Mouse (Mus musculus): ENCODE results near the gene Fdps.
A peak's percentile ranks its signal among the peaks of the same experiment; 100 is the strongest.

Gene Fdps

DNA sequence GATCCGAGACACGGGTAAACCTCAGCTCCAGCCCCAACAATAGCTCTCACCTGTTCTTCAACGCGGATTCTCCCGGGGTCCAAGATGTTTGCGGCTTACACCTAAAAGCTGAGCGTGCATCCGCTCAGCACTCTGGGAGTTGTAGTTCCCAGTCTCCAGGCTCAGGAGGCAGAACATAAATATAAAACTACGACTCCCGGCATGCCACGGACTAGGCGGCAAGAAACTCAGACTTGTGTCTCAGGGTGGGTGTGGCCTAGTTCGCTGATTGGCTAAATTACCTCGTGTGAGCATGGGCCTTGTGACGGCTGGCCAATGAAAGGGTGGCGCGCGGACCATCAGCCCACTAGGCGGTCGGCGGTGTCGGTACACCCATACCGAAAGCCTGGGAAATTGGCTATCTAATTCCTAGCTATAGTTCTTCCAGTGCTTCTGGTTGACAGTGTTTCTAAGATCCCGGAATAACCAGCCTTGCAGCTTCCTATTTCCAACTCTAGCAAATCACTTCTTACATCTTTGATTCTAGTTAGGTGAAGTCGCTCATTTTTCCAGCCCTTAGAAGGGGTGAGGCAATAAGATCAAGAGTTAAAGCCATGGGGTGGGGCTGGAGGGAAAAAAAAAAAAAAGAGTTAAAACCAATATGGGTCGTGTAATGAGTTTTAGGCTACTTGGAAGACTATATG lies at the start of gene Fdps:
Fdps (minus strand) TSS at position 148 of the 683 bp plus-strand sequence.
- peak; percentile 98 for DNase-seq (ENCODE audit: low read depth, low spot score)

DNA sequence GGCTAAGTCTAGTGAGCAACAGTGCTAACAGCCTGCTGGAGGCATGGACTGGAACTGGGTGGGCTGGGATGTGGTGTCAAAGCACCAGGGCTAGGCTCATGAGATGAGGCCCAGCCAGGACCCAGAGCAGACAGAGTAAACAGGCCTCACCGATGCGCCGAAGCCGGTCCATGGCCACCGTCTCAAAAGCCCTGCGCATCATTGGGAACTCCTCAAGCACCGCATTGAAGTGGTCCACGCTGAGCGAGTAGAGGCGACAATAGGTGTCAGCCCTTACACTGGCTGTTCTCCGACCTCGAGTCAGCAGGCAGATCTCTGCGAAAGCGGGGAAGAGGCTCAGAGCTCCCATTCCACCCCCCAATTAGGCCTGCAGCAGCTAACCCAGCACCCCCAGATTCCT lies 46.8 kb upstream of the Fdps start:
- DNase-seq (ENCODE audit: low read depth, low spot score) = no peak

DNA sequence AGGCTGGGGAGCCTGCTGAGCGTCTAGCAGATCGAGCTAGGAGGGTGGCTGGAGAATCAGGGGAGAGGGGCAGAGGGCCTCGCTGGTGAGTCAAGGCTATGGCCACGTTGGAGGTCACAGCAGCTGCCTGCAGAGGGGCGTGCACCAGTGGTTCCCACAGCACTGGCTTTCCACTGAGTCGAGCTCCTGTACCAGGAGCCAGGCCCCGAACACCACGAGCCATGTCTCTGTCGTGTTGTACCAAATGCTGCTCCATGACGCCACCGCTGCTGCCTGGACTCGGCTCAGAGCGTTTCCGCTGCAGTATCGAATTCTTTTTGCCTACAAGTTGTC lies 46.2 kb upstream of the Fdps start:
- DNase-seq (ENCODE audit: low read depth, low spot score) = no peak

DNA sequence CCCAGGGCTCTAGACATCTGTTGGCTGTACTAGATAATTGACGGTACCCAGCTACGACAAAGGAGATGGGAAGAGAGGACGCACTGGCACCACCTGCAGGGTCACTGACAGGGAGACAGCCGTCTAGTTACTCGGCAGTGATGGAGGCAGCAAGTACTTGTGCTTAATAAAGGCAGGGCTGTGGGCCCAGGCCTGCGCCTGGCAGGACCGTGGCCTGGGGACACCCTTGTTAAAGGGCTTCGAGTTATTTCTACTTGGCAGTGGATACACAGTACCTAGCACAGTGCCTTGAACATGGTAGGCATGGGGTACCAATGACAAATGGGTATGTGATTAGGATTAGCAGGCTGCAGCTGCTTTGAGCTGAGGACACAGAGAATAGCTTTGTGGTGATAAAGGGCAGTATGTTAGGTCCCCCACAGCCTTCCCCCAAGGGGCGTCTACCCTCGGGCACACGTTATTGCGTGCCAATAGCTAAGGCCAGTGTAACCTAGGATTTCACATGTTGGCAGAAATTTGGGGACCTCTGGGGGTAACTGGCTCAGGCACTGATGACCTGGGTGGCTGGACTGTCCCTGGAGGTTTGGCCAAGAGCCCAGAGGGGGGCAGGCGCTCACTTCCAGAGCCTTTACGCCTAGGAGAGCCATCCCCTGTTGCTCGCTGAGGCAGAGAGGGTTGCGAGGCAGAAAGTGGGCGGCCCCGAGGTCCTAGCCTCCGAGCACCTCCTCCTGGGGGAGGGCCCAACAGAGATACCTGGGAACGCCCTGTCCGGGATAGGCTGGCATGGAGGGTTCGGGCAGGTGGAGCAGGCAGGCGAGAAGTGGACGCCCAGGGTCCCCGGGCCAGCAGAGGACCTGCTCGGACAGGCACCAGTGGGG lies 45.6 kb upstream of the Fdps start:
- no peak for DNase-seq (ENCODE audit: low read depth, low spot score)

DNA sequence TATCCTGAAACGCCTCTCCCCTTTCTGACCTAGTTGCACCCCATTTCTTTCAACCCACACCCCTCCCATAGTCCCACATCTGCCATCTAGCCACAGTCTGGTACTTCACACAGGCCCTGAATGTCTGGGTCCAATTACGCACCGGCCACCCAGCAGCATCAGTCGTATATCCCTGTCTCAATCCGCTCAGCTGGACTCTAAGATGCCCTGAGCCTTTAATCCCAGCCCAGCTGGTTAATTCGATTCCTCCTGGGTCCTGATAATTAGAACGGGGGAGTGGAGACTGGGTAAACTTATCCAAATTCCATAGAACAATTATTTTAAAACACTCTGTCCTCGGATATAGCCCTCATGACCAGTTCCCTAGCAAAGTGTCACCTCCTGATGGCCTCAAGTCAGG lies 43.8 kb upstream of the Fdps start:
- no peak for DNase-seq (ENCODE audit: low read depth, low spot score)

DNA sequence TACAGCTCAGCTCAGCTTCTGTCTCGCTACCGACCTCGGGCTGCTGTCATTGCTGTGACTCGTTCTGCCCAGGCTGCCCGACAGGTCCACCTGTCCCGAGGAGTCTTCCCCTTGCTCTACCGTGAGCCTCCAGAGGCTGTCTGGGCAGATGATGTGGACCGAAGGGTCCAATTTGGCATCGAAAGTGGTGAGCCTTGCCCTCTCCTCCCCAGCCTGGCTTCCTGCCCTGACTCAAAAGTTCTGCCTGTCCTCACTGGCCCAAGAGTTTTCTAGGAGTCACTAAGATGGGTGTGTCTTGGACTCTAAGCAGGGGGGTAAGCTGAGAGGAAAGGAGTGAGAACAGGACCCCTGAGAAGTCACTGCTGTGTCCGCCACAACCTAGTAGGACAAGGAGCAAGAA lies 43.1 kb upstream of the Fdps start:
- no peak for DNase-seq (ENCODE audit: low read depth, low spot score)

DNA sequence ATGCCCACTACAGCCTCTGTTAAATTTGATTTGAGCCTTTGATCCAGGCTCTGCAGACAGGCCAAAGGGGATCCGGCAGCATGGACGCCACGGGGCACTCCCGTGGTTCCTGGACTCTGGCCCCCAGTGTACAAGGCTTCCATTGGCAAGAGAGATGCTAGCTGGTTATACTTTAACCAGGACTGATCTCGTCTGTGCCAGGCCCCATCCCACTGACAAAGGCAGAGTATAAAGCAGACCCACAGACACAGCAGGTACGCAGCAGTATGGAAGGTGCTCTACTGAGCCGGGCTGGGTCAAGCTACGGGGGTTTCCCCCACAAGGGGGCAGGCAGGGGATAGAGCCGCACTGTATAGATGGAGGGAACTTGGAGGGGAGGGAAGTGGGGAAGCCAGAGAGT lies 34.6 kb upstream of the Fdps start:
- no peak for DNase-seq (ENCODE audit: low read depth, low spot score)

DNA sequence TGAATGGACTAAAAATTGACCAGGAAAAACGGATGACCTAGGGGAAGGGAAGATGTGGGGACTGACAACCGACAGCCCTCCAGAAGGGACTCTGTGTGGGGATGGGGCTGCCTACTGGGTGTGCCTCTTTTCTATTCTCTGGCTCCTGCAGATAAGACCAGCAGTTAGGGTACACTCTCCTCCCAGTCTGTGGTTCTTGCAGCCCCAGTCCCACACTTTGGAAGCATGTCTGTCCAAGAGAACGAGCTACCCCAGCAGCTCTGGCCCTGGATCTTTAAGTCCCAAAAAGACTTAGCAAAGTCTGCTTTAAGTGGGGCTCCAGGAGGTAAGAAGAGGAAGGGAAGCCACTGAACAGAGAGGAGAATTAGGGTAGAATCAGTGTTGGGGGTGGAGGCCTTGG lies 34.2 kb upstream of the Fdps start, which contains the start of gene Pklr:
Pklr (plus strand) TSS at position 185 of the 400 bp plus-strand sequence.
- DNase-seq (ENCODE audit: low read depth, low spot score) = no peak

DNA sequence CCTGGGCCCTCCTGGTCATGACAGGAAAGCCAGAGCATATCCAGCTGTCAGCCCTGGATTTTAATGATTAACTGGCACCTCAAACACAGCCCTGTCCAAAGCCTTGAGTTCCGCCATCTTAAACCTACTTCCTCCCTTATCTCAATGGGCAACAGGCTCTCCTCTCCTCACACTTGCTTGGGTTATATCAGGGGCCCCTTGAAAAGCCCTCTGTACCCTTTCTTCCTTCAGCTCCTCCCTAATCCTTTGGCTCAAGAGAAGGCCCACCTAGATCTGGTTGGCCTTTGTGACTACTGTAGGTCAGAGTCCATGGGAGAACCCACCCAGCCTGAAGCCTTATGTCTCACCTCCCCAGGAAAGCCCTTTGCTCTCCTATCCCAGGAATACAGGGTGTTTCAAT lies 32.0 kb upstream of the Fdps start:
- no peak for DNase-seq (ENCODE audit: low read depth, low spot score)

DNA sequence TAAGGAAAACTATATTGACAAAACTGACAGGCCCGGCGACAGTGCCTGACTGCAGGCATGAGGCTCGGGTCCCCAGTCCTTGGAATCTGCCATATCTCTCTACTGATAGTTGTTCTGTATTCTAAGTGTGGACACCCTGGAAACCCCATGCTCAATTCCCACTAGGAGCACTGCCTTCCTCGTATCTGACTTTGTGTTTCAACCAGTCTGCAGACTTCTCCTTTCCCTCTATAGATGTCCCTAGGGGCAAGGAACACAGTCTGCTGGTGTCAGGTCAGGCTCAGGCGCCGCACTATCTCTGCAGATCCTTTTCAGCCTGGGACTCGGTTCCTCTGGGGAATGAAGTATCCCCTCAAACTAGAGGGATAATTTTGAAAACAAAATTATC lies 31.3 kb upstream of the Fdps start:
- no peak for DNase-seq (ENCODE audit: low read depth, low spot score)

DNA sequence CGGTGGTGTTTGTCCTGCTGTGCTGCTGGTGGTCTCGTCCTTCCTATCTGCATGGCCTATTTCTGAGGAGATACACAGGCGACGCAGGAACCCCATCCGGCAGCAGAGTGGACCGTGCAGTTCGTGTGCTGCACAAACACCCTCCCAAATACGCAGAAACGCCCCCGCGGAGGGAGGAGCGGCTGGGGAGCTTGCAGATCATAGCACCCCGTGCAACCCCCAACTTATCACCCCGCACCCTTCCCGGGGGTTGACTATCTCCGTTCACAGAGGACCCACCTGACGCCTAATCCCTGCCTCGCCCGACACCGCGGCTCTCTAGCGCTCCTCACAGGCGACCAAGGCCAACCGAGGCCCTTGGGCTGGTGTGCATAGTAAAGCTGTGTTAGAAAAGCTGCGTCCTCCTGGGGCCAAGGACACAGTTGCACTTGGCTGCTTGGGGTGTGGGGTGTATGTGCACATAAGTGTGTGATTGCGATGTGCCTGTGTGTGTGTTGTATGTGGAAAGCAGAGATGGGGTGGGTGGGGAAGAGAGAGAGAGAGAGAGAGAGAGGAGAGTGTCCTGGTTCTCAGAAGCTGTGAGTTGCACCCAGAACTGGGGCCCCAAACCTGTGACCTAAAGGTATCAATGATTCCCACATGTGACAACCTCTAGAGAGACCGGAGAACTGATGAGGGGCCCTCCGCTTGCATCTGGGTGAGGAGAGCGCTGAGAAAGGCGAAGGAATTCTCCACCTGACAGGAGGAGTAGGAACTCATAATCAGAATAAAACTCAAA lies 30.7 kb upstream of the Fdps start:
- DNase-seq (ENCODE audit: low read depth, low spot score) = no peak

DNA sequence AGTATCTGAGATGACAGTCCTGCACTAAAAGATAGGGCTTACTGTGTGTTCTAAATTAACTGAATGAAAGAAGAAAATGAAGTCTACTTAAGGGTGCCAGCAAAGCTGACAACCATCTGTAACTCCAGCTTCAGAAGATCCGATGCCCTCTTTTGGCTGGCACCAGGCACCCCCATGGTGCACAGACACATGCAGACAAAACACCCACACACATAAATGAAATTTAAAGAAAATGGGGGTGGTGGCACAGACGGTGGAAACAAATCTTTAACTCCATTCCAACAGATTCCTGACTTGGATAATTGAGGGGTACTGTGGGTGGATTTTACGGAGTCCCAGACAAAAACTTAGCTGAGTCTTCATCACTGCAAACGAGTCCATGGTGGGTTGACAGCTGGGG lies 30.1 kb upstream of the Fdps start:
- DNase-seq (ENCODE audit: low read depth, low spot score) = no peak

DNA sequence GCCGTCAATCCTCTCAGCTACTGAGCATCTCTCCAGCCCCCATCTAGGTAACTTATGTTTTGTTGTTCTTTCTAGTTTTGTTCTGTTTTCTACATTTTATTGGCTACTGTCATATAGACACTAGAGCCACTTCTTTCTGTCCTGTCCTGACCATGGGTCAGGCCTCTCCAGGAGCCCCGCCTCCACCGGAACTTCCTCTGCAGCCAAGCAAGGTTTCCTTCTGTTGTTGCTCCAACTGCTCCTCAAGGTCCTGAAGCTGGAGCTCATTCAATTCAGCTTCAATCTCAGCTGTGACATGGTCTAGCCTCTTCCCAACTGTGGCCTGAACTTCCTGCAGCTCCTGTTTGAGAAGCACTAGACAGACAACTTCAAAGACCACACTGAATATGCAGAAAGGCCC lies 28.1 kb upstream of the Fdps start:
- DNase-seq (ENCODE audit: low read depth, low spot score) = no peak

DNA sequence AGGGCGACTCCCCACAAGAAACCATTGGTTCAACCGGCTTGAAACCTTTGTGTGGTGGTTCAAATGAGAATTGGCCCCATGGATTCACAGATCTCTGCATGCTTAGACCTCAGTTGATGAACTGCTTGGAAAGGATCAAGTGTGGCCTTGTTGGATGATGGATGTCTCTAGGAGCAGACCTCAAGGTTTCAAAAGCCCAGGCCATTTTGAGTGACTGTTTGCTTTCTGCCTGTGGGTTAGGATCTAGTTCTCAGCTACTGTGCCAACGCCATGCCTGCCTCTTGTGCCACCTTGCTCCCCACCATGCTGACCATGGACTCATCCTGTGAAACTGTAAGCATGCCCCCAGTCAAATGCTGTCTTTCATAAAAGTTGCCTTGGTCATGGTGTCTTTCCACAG lies 24.2 kb upstream of the Fdps start:
- no peak for DNase-seq (ENCODE audit: low read depth, low spot score)

DNA sequence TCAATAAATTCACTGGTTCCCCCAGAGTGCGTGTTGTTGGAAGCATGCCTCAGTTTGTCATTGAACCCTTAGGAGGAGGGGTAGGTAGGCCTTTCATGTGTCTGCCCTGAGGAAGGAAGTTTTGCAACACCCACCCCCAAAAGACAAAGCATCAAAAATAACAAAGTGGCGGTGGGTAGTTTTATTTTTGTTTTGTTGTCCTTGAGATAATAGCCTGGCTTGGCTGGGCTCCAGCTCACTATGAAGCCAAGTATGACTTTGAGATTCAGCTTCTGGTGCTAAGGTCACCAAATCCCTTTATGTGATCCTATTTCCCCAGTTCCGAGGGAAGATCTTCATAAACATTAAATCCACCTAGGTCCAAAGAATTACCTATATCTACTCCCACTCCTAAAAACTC lies 22.5 kb upstream of the Fdps start:
- DNase-seq (ENCODE audit: low read depth, low spot score) = no peak

DNA sequence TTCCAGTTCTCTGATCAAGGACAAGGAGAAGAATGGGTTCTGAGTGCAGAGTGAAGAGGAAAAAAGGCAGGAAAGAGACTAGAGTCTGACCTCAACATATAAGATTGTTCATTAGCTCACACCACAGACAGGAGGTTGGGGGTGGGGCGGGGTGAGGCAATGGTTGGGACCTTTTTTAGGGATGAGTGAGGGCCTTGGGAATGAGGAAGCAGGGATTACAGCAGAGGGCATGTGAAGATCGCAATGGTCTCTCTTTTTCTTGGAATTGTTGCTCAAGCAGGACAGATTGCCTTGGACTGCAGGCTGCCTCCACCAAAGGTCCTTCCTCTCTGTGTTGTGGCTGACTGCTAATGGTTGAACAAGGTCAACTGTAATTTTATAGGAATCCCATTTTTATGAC lies 21.6 kb upstream of the Fdps start:
- DNase-seq (ENCODE audit: low read depth, low spot score) = peak; percentile 20

DNA sequence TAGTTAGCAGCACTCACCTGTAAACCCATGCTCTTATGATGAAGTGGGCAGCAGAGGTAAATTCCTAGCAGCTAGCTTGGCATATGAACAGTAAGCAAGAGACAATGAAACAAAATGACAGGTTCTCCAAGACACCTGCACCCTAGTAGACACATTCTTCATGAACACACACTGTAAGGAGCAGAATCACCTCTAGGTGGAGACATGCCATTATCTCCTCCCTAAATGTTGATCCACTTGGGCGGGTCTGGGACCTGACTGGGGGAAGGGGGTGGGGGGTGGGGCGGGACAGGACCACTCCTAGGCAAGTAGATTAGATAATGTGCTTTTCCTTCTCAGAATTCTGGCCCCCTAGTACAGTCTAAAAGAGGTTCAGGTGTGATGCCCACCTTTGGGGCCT lies 13.8 kb upstream of the Fdps start:
- no peak for DNase-seq (ENCODE audit: low read depth, low spot score)

DNA sequence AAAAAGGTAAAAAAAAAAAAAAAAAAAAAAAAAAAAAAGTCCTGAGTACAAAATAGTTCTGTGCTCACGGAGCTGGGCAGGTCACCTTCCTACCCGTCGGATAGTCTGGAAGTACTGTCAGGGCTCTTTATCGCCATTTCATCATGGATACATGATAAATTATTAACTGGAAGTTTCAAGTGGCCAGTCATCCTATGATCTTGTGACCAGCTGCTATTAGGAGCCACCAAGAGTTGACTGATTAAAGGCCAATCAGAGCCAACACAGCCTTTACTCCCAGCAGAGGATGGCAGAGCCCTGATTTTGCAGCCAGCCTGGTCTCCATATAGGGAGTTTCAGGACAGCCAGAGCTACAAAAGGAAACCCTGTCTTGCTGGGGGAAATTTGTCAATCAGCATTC lies 11.3 kb upstream of the Fdps start:
- no peak for DNase-seq (ENCODE audit: low read depth, low spot score)

DNA sequence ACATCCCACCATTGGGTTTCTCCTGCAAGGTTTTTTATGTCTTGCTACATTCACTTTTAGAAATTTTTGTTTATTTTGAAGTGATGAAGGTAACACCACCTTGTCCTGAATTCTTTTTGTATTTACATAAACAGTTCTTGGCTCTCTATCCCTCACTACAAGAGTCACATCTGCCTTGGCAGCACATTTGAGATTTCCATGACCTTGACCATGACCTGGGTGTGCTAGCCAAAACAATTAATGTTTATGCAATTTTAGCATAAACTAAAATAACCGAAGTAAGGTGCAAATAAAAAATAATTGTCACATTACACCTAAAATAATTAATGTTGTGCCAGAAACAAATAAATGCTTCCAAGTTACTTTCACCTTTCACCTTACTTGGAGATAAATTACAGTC lies 6.4 kb upstream of the Fdps start:
- no peak for DNase-seq (ENCODE audit: low read depth, low spot score)

DNA sequence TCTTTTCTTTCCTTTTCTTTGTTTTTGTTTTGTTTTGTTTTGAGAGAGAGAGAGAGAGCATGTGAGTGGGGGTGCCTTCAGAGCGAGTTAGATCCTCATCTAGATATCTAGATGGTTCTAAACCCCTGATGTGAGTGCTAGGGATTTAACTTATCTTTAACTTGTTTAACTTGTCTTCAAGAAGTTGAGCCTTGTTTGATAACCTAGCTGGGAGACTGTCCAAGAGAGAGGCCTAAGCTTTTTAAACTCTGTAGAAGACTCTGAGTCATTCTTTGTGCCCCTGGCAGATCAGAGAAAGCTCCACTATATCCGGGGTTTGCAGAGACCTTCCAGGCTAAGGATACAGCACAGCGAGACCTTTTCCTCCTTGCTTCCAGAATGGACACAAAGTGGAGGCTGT lies 5.8 kb upstream of the Fdps start:
- no peak for DNase-seq (ENCODE audit: low read depth, low spot score)

DNA sequence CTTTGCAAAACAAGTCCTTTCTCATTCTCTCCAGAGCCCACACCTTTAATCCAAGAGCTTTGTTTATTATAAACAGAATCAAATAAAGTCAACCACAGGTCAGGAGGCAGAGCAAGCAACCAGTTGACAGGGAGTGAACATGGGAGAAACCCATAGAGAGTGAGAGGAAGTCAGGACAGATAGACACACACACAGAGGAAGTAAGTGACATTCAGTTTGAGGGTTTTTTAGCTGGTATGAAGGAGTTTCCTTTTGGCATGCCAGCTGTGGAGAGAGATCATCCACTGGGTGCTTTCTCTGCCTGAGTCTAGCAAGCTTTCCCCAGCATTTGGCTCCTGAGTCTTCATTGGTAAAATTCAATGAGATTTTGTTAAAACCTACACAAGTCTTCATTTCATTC lies 5.1 kb upstream of the Fdps start:
- no peak for DNase-seq (ENCODE audit: low read depth, low spot score)

DNA sequence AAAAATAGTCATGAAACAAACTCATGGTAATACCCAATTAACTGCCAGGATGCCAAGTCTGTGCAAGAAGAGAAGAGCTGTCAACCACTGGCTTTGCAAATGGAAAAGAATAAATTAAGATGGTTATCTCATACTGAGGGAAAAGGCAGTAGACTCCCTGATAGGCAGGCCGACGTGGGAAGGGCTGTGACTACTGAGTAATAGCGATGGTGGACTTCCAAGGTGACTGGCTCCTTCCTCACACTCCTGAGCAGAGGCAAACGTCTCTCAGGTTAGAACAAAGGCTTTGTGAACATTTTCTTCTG lies 1.5 kb upstream of the Fdps start:
- no peak for DNase-seq (ENCODE audit: low read depth, low spot score)
